Comparison of ENCODE assay signal across 12 mouse cellular contexts in genomic region chr7:110821653-110822052, GRCm38 (mm10). TPM values are rescaled to one million over a fixed set of nuclear protein-coding genes. Genes with fewer than 3 reads are reported as not detected.
DNase-seq lines count a peak whose midpoint lies in the region; ATAC-seq and TF ChIP-seq lines count a peak whose summit lies in the region.
"Had no signal": no experiment of that assay in that cellular context is flagged by ENCODE, and none has a peak within 500 bp of the region (broad histone marks: within the 10 kb centered on the region; RNA-seq: fewer than 3 reads in every experiment).

No protein-coding gene starts in this region.

- no peak overlapping the region for H3K4me3 ChIP-seq in embryonic facial prominence, embryonic 12.5 days
- no peak overlapping the region for H3K4me3 ChIP-seq in embryonic facial prominence, embryonic 10.5 days
- H3K4me3 ChIP-seq in midbrain, embryonic 14.5 days (replicated peaks; ENCODE audit: low read depth, low read length): no peak overlapping the region
- no peak overlapping the region for H3K4me3 ChIP-seq in midbrain, embryonic 15.5 days
- no peak overlapping the region for H3K4me3 ChIP-seq in limb, embryonic 14.5 days (replicated peaks; ENCODE audit: low read length)
- H3K4me3 ChIP-seq: liver, embryonic 13.5 days; stomach, embryonic 15.5 days had no signal

- DNase-seq in embryonic facial prominence, embryonic 10.5 days (ENCODE audit: low spot score): no peak
- peak; percentile 51 for DNase-seq in midbrain, embryonic 14.5 days
- peak; percentile 59 for DNase-seq in gastrocnemius, postnatal 25 days
- DNase-seq in limb, embryonic 14.5 days (ENCODE audit: low spot score): peak; percentile 72
- DNase-seq in spleen, adult 18-20 months: no peak
- DNase-seq: liver, embryonic 13.5 days had no signal

- peak overlapping the region; percentile 37; the same call in 1 of the 2 replicates for H3K27ac ChIP-seq in embryonic facial prominence, embryonic 12.5 days
- no peak overlapping the region for H3K27ac ChIP-seq in embryonic facial prominence, embryonic 10.5 days (replicated peaks)
- no peak overlapping the region for H3K27ac ChIP-seq in midbrain, embryonic 14.5 days (replicated peaks; ENCODE audit: low read depth, low read length)
- no peak overlapping the region for H3K27ac ChIP-seq in midbrain, embryonic 15.5 days
- H3K27ac ChIP-seq in limb, embryonic 14.5 days (replicated peaks; ENCODE audit: low read depth, low read length): no peak overlapping the region
- H3K27ac ChIP-seq: liver, embryonic 13.5 days; stomach, embryonic 15.5 days had no signal

- no peak overlapping the region for H3K9ac ChIP-seq in embryonic facial prominence, embryonic 12.5 days
- no peak overlapping the region for H3K9ac ChIP-seq in midbrain, embryonic 14.5 days (replicated peaks; ENCODE audit: low read length)
- no peak overlapping the region for H3K9ac ChIP-seq in midbrain, embryonic 15.5 days
- no peak overlapping the region for H3K9ac ChIP-seq in limb, embryonic 14.5 days (ENCODE audit: low read depth, low read length, severe bottlenecking)
- H3K9ac ChIP-seq: liver, embryonic 13.5 days; stomach, embryonic 15.5 days had no signal

- peaks cover 7% of the 10 kb centered on the region for H3K4me1 ChIP-seq in embryonic facial prominence, embryonic 12.5 days
- no peaks in the 10 kb centered on the region for H3K4me1 ChIP-seq in embryonic facial prominence, embryonic 10.5 days
- H3K4me1 ChIP-seq in midbrain, embryonic 14.5 days (ENCODE audit: control insufficient read depth, insufficient read depth, low read length): no peaks in the 10 kb centered on the region
- no peaks in the 10 kb centered on the region for H3K4me1 ChIP-seq in midbrain, embryonic 15.5 days
- H3K4me1 ChIP-seq in limb, embryonic 14.5 days (ENCODE audit: control insufficient read depth, insufficient read depth, low read length): peaks cover 17% of the 10 kb centered on the region; the same call in 1 of the 2 replicates
- H3K4me1 ChIP-seq: stomach, embryonic 15.5 days had no signal

- H3K36me3 ChIP-seq in embryonic facial prominence, embryonic 12.5 days: no peaks in the 10 kb centered on the region
- peaks cover 38% of the 10 kb centered on the region for H3K36me3 ChIP-seq in embryonic facial prominence, embryonic 10.5 days (replicated peaks)
- peaks cover 25% of the 10 kb centered on the region for H3K36me3 ChIP-seq in midbrain, embryonic 14.5 days (ENCODE audit: control insufficient read depth, insufficient read depth, low read length)
- peaks cover 19% of the 10 kb centered on the region; the same call in 1 of the 2 replicates for H3K36me3 ChIP-seq in midbrain, embryonic 15.5 days (replicated peaks)
- H3K36me3 ChIP-seq in limb, embryonic 14.5 days (ENCODE audit: control insufficient read depth, insufficient read depth, low read length): peaks cover 11% of the 10 kb centered on the region

- H3K27me3 ChIP-seq in embryonic facial prominence, embryonic 12.5 days: no peaks in the 10 kb centered on the region
- H3K27me3 ChIP-seq in embryonic facial prominence, embryonic 10.5 days (replicated peaks; ENCODE audit: low read depth, poor library complexity, severe bottlenecking): no peaks in the 10 kb centered on the region
- H3K27me3 ChIP-seq in midbrain, embryonic 14.5 days (ENCODE audit: control insufficient read depth, insufficient read depth, low read length): no peaks in the 10 kb centered on the region
- H3K27me3 ChIP-seq in midbrain, embryonic 15.5 days (replicated peaks): no peaks in the 10 kb centered on the region
- no peaks in the 10 kb centered on the region for H3K27me3 ChIP-seq in limb, embryonic 14.5 days (ENCODE audit: control insufficient read depth, insufficient read depth, low read length)
- H3K27me3 ChIP-seq: liver, embryonic 13.5 days; stomach, embryonic 15.5 days had no signal

- H3K9me3 ChIP-seq in embryonic facial prominence, embryonic 12.5 days: no peaks in the 10 kb centered on the region
- H3K9me3 ChIP-seq in embryonic facial prominence, embryonic 10.5 days: no peaks in the 10 kb centered on the region
- H3K9me3 ChIP-seq in midbrain, embryonic 14.5 days (ENCODE audit: control insufficient read depth, low read length): no peaks in the 10 kb centered on the region
- no peaks in the 10 kb centered on the region for H3K9me3 ChIP-seq in midbrain, embryonic 15.5 days
- no peaks in the 10 kb centered on the region for H3K9me3 ChIP-seq in limb, embryonic 14.5 days (ENCODE audit: control insufficient read depth, low read length)
- H3K9me3 ChIP-seq: liver, embryonic 13.5 days; stomach, embryonic 15.5 days had no signal

- no peak overlapping the region for H3K4me2 ChIP-seq in embryonic facial prominence, embryonic 12.5 days (replicated peaks)
- H3K4me2 ChIP-seq in midbrain, embryonic 14.5 days (ENCODE audit: low read length): no peak overlapping the region
- H3K4me2 ChIP-seq in midbrain, embryonic 15.5 days: no peak overlapping the region
- H3K4me2 ChIP-seq in limb, embryonic 14.5 days (replicated peaks; ENCODE audit: low read depth, low read length, severe bottlenecking): no peak overlapping the region
- H3K4me2 ChIP-seq: liver, embryonic 13.5 days; stomach, embryonic 15.5 days had no signal

- 32% methylated on average over 3 of the region's 3 CpGs for WGBS in embryonic facial prominence, embryonic 12.5 days
- 83% methylated on average over 3 of the region's 3 CpGs for WGBS in embryonic facial prominence, embryonic 10.5 days
- WGBS in midbrain, embryonic 14.5 days: 86% methylated on average over 3 of the region's 3 CpGs
- WGBS in midbrain, embryonic 15.5 days: 61% methylated on average over 3 of the region's 3 CpGs
- WGBS in limb, embryonic 14.5 days: 27% methylated on average over 3 of the region's 3 CpGs

- ATAC-seq in embryonic facial prominence, embryonic 12.5 days (ENCODE audit: insufficient number of reproducible peaks, insufficient read depth, low FRiP score, low TSS enrichment): 0 out of 2 replicates have a peak, but pooled peaks have one; percentile 56
- ATAC-seq in midbrain, embryonic 14.5 days (ENCODE audit: low FRiP score, low TSS enrichment): no peak
- no peak for ATAC-seq in midbrain, embryonic 15.5 days (replicated peaks)
- ATAC-seq in limb, embryonic 14.5 days (ENCODE audit: low FRiP score, low read depth): peak; percentile 79
- ATAC-seq in inflammation-experienced regulatory T-cells, adult 6 months: no peak

- TF ChIP-seq POLR2A in limb, embryonic 14.5 days (IDR thresholded peaks at IDR 0.05; ENCODE audit: borderline replicate concordance, extremely low read depth, insufficient read depth, insufficient read length): no peak

RNA-seq across cellular contexts. Expression of gene Rnf141, which starts 22.6 kb away (rescaled TPM):
- polyA plus RNA-seq in embryonic facial prominence, embryonic 12.5 days (2016; fragmentation: Nextera tagmentation; extraction: Ambion mirVana): 17.2 and 19.9 TPM in 2 replicates
- 21.5 and 22.3 TPM in 2 replicates for polyA plus RNA-seq in embryonic facial prominence, embryonic 10.5 days (2016; fragmentation: Nextera tagmentation; extraction: Ambion mirVana)
- polyA plus RNA-seq in midbrain, embryonic 14.5 days (2014; fragmentation: Nextera tagmentation; extraction: Ambion mirVana): 24.0 and 38.3 TPM in 2 replicates
- 30.7 and 35.5 TPM in 2 replicates for polyA plus RNA-seq in midbrain, embryonic 15.5 days (2015; fragmentation: Nextera tagmentation; extraction: Ambion mirVana)
- total RNA-seq in gastrocnemius, postnatal 25 days (2021): 10 to 100 TPM; 16.8 to 18.6 TPM
- 19.4 and 22.0 TPM in 2 replicates for polyA plus RNA-seq in limb, embryonic 14.5 days (2012; rRNA removed)
- 21.6 and 22.3 TPM in 2 replicates for polyA plus RNA-seq in limb, embryonic 14.5 days (2014; fragmentation: Nextera tagmentation; extraction: Ambion mirVana)
- polyA plus RNA-seq in inflammation-experienced regulatory T-cells, adult 6 months (2017; shearing (Covaris generic)): 10 to 100 TPM; 13.0 to 20.0 (median 13.1) TPM

RNA-seq across cellular contexts. Expression of gene Lyve1, which starts 41.4 kb away (rescaled TPM):
- polyA plus RNA-seq in embryonic facial prominence, embryonic 12.5 days (2016; fragmentation: Nextera tagmentation; extraction: Ambion mirVana): 1.1 and 1.2 TPM in 2 replicates
- 0.36 and 0.41 TPM in 2 replicates for polyA plus RNA-seq in embryonic facial prominence, embryonic 10.5 days (2016; fragmentation: Nextera tagmentation; extraction: Ambion mirVana)
- 4.7 TPM in 1 of 2 replicates, not detected in the other for polyA plus RNA-seq in midbrain, embryonic 14.5 days (2014; fragmentation: Nextera tagmentation; extraction: Ambion mirVana)
- 6.9 and 7.0 TPM in 2 replicates for polyA plus RNA-seq in midbrain, embryonic 15.5 days (2015; fragmentation: Nextera tagmentation; extraction: Ambion mirVana)
- total RNA-seq in gastrocnemius, postnatal 25 days (2021): 1 to 10 TPM; 5.8 to 9.3 TPM
- polyA plus RNA-seq in limb, embryonic 14.5 days (2012; rRNA removed): 9.7 and 10.6 TPM in 2 replicates
- polyA plus RNA-seq in limb, embryonic 14.5 days (2014; fragmentation: Nextera tagmentation; extraction: Ambion mirVana): 5.1 and 10.2 TPM in 2 replicates
- not detected for polyA plus RNA-seq in inflammation-experienced regulatory T-cells, adult 6 months (2017; shearing (Covaris generic))
- total RNA-seq: common myeloid progenitor, adult 5-6 weeks had no signal
- polyA plus RNA-seq: C2C12 had no signal

RNA-seq across cellular contexts. Expression of gene Ampd3, which starts 53.6 kb away (rescaled TPM):
- 1.9 and 3.2 TPM in 2 replicates for polyA plus RNA-seq in embryonic facial prominence, embryonic 12.5 days (2016; fragmentation: Nextera tagmentation; extraction: Ambion mirVana)
- 1.0 and 1.5 TPM in 2 replicates for polyA plus RNA-seq in embryonic facial prominence, embryonic 10.5 days (2016; fragmentation: Nextera tagmentation; extraction: Ambion mirVana)
- polyA plus RNA-seq in midbrain, embryonic 14.5 days (2014; fragmentation: Nextera tagmentation; extraction: Ambion mirVana): 7.8 and 8.2 TPM in 2 replicates
- polyA plus RNA-seq in midbrain, embryonic 15.5 days (2015; fragmentation: Nextera tagmentation; extraction: Ambion mirVana): 9.7 and 10.1 TPM in 2 replicates
- total RNA-seq in gastrocnemius, postnatal 25 days (2021): 1 to 10 TPM; 3.9 to 9.1 TPM
- 6.6 and 7.0 TPM in 2 replicates for polyA plus RNA-seq in limb, embryonic 14.5 days (2012; rRNA removed)
- polyA plus RNA-seq in limb, embryonic 14.5 days (2014; fragmentation: Nextera tagmentation; extraction: Ambion mirVana): 6.9 and 7.1 TPM in 2 replicates
- polyA plus RNA-seq in inflammation-experienced regulatory T-cells, adult 6 months (2017; shearing (Covaris generic)): 1 to 10 TPM; 1.5 to 6.0 (median 5.0) TPM

Comparison
In these comparisons a context has a peak if more than half of its experiments do, and no peak if none do; other contexts are left out.
1. ATAC-seq: peak in embryonic facial prominence, embryonic 12.5 days (single experiment) and limb, embryonic 14.5 days (single experiment); none in midbrain, embryonic 14.5 days (single experiment), midbrain, embryonic 15.5 days (single experiment) and inflammation-experienced regulatory T-cells, adult 6 months (single experiment).
2. DNase-seq: peak in midbrain, embryonic 14.5 days (single experiment), gastrocnemius, postnatal 25 days (single experiment) and limb, embryonic 14.5 days (single experiment); none in embryonic facial prominence, embryonic 10.5 days (single experiment) and spleen, adult 18-20 months (0 of 2).